Mouse (Mus musculus) heart, adult 2 months (tissue): ENCODE data around the gene Runx1.

ENCODE experiments used
- CTCF ChIP-seq: fragments of 200-600 bp; IDR thresholded peaks from 2 replicates; pipeline ENCODE4 v1.8.1; 2022; ENCODE audit warnings: antibody characterized with exemption, mild to moderate bottlenecking, moderate library complexity
- EP300 ChIP-seq: fragments of 200-500 bp; IDR thresholded peaks from 2 replicates; pipeline ENCODE4 v1.6.1; 2011; ENCODE audit warnings: low read depth, low read length, control low read depth; ENCODE audit not compliant: insufficient read depth
- POLR2A ChIP-seq: fragments of 200-500 bp; IDR thresholded peaks from 2 replicates; pipeline ENCODE4 v1.6.1; 2011; ENCODE audit warnings: mild to moderate bottlenecking, low read depth, low read length, control low read depth; ENCODE audit not compliant: insufficient read depth

DNA sequence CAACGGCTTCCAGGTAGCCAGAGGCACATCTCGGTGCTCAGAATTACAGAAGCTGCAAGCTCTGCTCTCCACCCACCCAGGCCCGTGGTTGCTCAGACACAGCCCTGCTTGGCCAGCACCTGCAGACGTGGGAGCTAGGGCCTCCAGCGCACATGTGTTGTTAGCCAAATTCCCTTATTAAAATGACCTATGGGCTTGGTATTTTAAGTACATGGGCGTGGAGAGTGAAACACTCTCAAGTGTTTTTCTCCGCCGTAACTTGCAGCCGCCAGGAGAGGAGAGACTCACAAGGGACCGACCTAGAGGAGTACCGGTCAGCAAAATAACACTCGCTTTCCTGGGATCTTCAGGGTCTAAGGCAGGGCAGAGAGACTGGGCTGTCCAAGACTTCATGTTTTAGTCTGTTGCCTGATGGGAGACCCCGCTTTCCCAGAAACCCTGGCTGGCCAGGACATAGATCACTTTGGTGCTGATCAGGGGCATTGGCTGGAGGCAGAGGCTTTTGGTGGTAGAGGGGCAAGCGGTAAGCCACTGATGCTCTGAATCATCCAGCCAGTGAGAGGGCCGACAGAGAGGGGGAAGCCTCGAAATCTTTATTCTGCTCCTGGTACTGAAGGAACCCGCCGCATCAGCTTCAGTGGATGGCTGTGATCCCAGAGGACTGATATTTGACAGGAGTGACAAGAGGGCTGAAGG lies 151.7 kb downstream of the Runx1 start:
- no peak for TF ChIP-seq CTCF
- no peak for TF ChIP-seq POLR2A
- no peak for TF ChIP-seq EP300
